Mouse (Mus musculus) cerebellum, adult 2 months (tissue): ENCODE results near the gene Helz2.

Experiments used
- CTCF ChIP-seq: fragments of 200-500 bp; IDR thresholded peaks from 2 replicates; pipeline ENCODE4 v1.5.1; 2011; ENCODE audit warnings: low read depth, mild to moderate bottlenecking, control low read depth, low read length, moderate library complexity, borderline replicate concordance; ENCODE audit not compliant: insufficient read depth
- POLR2A ChIP-seq: fragments of 200-500 bp; IDR thresholded peaks from 2 replicates; pipeline ENCODE4 v1.6.1; 2011; ENCODE audit warnings: low read length, control low read depth, borderline replicate concordance; ENCODE audit not compliant: insufficient read depth

DNA sequence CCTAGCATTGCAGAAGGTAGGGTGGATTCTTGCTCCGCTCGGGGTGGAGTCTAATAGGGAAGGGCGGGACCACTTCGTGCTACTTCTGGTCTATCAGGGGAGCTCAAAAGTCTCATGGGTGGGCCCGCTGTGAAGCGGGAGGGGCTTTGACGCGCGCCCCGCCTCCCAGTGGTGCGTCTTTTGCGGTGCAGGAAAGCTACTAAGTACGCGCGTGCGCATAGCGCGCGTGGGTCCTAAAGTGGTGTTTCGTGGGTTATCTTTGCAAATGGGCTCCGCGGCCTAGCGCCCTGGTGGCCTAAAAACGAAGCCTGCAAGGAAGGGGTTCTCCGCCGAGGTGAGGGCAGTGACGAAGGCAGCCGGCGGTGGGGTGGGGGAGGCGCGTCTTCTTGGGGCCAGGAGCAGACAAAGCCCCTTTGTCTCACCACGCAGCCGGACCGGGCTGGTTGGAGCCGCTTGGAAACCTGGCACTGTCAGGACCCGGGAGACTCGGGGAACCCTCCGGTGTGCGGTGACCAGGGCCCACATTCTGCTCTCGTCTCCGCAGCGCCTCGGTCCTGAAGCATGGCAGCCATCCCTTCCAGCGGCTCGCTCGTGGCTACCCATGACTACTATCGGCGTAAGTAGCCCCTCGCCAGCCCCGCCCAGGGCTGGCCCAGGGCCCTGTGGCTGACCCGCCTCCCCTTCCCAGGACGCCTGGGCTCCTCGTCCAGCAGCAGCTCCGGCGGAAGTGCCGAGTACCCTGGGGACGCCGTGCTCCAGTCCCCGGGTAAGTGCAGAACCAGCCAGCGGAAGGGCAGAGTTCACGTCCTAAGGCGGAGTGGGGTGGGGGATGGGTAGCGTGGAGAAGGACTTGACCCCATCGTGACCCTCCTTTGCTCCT lies 54.5 kb downstream of the Helz2 start, which contains the start of gene Ppdpf:
- no peak for TF ChIP-seq CTCF
- TF ChIP-seq POLR2A, result peak; percentile 56; the same call in 1 of the 2 replicates
